Mouse (Mus musculus) midbrain, embryonic 11.5 days (tissue): ENCODE data around the gene Dda1. TPM values are rescaled to one million over a fixed set of nuclear protein-coding genes. Genes with fewer than 3 reads are reported as not detected.
"Not testable (repeated sequence)": the region's sequence is repeated elsewhere in the genome, so short reads cannot be mapped to it uniquely, and the experiment has no call there.

Experiments
- ATAC-seq: fragments of 200-750 bp; cut with Nextera tagmentation; 2 replicates; pipeline ENCODE4 v1.8.0; 2017; ENCODE audit warnings: moderate TSS enrichment, moderate library complexity; ENCODE audit not compliant: low FRiP score
- DNase-seq: peaks from one replicate; pipeline ENCODE4 v3.0.0; 2015; ENCODE audit warnings: low spot score; ENCODE audit errors: missing footprints
- H3K27ac ChIP-seq: fragments of 300-500 bp; sonication (generic); 2 replicates; pipeline ENCODE4 v1.5.1; 2014; ENCODE audit warnings: low read depth, low read length
- H3K27me3 ChIP-seq: fragments of 300-500 bp; sonication (generic); 2 replicates; pipeline ENCODE4 v1.6.1; 2014; ENCODE audit warnings: mild to moderate bottlenecking, low read length, moderate library complexity, mixed read lengths; ENCODE audit not compliant: control insufficient read depth, insufficient read depth
- H3K36me3 ChIP-seq: fragments of 300-500 bp; sonication (generic); 2 replicates; pipeline ENCODE4 v1.6.1; 2014; ENCODE audit warnings: mild to moderate bottlenecking, low read length, moderate library complexity, mixed read lengths; ENCODE audit not compliant: control insufficient read depth, insufficient read depth
- H3K4me1 ChIP-seq: fragments of 300-500 bp; sonication (generic); 2 replicates; pipeline ENCODE4 v1.6.1; 2014; ENCODE audit warnings: low read length; ENCODE audit not compliant: control insufficient read depth, insufficient read depth
- H3K4me2 ChIP-seq: fragments of 300-500 bp; sonication (generic); 2 replicates; pipeline ENCODE4 v1.6.1; 2014; ENCODE audit warnings: mild to moderate bottlenecking, moderate library complexity
- H3K4me3 ChIP-seq: fragments of 300-500 bp; sonication (generic); 2 replicates; pipeline ENCODE4 v1.5.1; 2014; ENCODE audit warnings: low read depth, low read length
- H3K9ac ChIP-seq: fragments of 300-500 bp; sonication (generic); 2 replicates; pipeline ENCODE4 v1.6.1; 2014; ENCODE audit warnings: low read length
- H3K9me3 ChIP-seq: fragments of 300-500 bp; sonication (generic); 2 replicates; pipeline ENCODE4 v1.6.1; 2016; ENCODE audit warnings: low read length; ENCODE audit not compliant: control insufficient read depth
- WGBS: fragments of 180-500 bp; shearing (Covaris S2); extraction: QIAGEN DNeasy Blood & Tissue Kit; methylation state at CpG from one replicate; pipeline ENCODE4 v1.1.7; 2014; 5-methylcytosine and 5-hydroxymethylcytosine counted together
- polyA plus RNA-seq: library from polyadenylated mRNA; unstranded; fragments of >200 nt; fragmentation: Nextera tagmentation; extraction: Ambion mirVana; gene quantifications from 2 replicates; pipeline ENCODE4 v1.2.1, GENCODE M21; 2014

Dda1 gene
- 128 and 129 TPM in 2 replicates for polyA plus RNA-seq

- H3K4me2 ChIP-seq, result peak within 1 kb of the TSS; percentile 90
- H3K4me1 ChIP-seq, result peaks cover 23% of the 10 kb centered on the region
- no peaks in the 10 kb centered on the region for H3K27me3 ChIP-seq
- DNase-seq, result peak; percentile 99
- H3K4me3 ChIP-seq, result peak within 1 kb of the TSS; percentile 80
- WGBS, result under 1% methylated on average over 51 of the region's 52 CpGs
- H3K9ac ChIP-seq, result peak within 1 kb of the TSS; percentile 69
- ATAC-seq, result peak; percentile 87
- H3K36me3 ChIP-seq, result peaks cover 8% of the 10 kb centered on the region; the same call in 1 of the 2 replicates
- H3K27ac ChIP-seq, result peak within 1 kb of the TSS; percentile 37; the same call in 1 of the 2 replicates
- H3K9me3 ChIP-seq, result no peaks in the 10 kb centered on the region
Measured at GRCm38 (mm10) chr8:71468916-71469315, at the start of gene Dda1. Gene Dda1, plus strand, starts transcription at chr8:71469199.

DNA sequence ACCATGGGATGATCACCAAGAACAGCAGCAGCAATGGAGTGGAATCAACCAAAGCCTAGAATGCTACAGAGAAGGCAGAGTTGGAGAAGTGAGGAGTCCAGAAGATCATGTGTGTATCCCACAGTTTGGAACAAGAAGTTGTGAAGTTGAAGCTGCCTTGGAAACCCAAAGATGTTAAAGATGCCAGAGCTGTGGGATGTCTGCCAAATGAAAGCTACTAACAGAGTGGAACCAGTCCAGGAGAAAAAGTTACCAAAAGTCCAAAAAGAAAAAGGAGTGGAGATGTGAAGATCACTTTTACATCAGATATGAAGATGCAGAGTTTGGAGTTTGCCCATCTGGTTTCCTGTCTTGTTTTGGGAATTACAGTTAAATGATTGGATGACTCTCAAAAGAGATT, 46.9 kb upstream of the Dda1 start:
- no peak for ATAC-seq

GRCm38 (mm10) chr8:71432935-71433334, 36.1 kb upstream of the Dda1 start:
- 82% methylated on average over 1 of the region's 1 CpGs for WGBS
- not testable (repeated sequence) for H3K27ac ChIP-seq, H3K4me3 ChIP-seq, H3K9me3 ChIP-seq, ATAC-seq, H3K4me2 ChIP-seq, H3K4me1 ChIP-seq, DNase-seq, H3K9ac ChIP-seq, H3K27me3 ChIP-seq, H3K36me3 ChIP-seq

More for the DNA sequence above, 46.9 kb upstream of the Dda1 start:
- Histone ChIP-seq H3K4me1 (no peaks in the 10 kb centered on the region), H3K9me3 (no peaks in the 10 kb centered on the region), H3K4me3 (no peak overlapping the region), H3K9ac (no peak overlapping the region), H3K27me3 (no peaks in the 10 kb centered on the region), H3K36me3 (no peaks in the 10 kb centered on the region), H3K4me2 (no peak overlapping the region), H3K27ac (no peak overlapping the region)
- DNase-seq, result no peak

GRCm38 (mm10) chr8:71437041-71437440, 32.0 kb upstream of the Dda1 start:
- no peak overlapping the region for H3K4me2 ChIP-seq
- DNase-seq, result no peak
- no peak overlapping the region for H3K4me3 ChIP-seq
- no peaks in the 10 kb centered on the region for H3K4me1 ChIP-seq
- no peaks in the 10 kb centered on the region for H3K36me3 ChIP-seq
- no peak for ATAC-seq
- H3K27me3 ChIP-seq, result 0 out of 2 replicates have a peak, but pooled peaks cover 2% of the 10 kb centered on the region
- 51% methylated on average over 3 of the region's 3 CpGs for WGBS
- H3K9ac ChIP-seq, result no peak overlapping the region
- no peak overlapping the region for H3K27ac ChIP-seq
- H3K9me3 ChIP-seq, result no peaks in the 10 kb centered on the region

DNA sequence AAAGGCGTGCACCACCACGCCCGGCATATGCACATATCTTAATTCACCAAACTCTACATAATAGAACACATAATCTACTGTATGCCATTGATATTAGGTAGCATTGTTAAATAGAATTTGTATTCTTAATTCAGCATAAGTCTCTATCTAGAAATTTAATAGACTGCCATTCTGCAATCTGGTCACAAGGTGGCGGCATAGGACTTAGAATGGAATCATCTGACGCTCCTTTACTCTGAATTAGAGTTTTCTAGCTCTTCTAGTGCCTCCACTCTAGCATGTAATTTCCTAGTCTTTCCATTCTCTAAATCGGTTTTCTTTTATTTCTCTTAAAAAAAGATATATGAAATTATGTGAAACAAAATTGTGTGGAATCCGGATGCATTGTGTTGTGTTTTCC, 27.6 kb upstream of the Dda1 start:
- Histone ChIP-seq H3K9me3 (no peaks in the 10 kb centered on the region), H3K4me1 (no peaks in the 10 kb centered on the region), H3K4me3 (no peak overlapping the region), H3K36me3 (no peaks in the 10 kb centered on the region), H3K27ac (no peak overlapping the region), H3K4me2 (no peak overlapping the region), H3K27me3 (peaks cover 2% of the 10 kb centered on the region; the same call in 1 of the 2 replicates), H3K9ac (no peak overlapping the region)
- DNase-seq (peak; percentile 93), ATAC-seq (no peak)
- WGBS, result under 1% methylated on average over 7 of the region's 7 CpGs

DNA sequence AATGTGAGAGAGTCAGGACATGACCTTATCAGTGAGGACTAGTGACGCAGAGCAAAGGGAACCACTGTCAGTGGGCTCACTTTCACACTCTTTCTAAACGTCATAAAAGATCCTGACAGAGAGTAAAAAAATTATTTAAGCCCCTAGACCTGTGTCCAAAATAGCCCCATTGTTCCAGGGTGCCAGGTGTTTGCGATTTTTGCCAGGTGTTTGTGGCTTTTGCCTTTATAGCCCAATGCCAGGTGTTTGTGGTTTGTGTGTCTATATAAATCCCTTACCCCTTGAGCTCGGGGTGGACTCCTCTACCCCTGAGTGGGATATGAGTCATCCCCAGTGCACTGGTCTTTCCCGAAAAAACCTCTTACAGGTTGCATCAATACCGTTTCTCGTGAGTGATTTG, 23.9 kb upstream of the Dda1 start:
- Histone ChIP-seq H3K27me3 (peaks cover 2% of the 10 kb centered on the region; the same call in 1 of the 2 replicates), H3K36me3 (no peaks in the 10 kb centered on the region), H3K27ac (no peak overlapping the region), H3K4me2 (no peak overlapping the region), H3K9me3 (no peaks in the 10 kb centered on the region), H3K9ac (no peak overlapping the region), H3K4me3 (no peak overlapping the region), H3K4me1 (no peaks in the 10 kb centered on the region)
- DNase-seq (no peak), ATAC-seq (no peak)
- 86% methylated on average over 7 of the region's 7 CpGs for WGBS

DNA sequence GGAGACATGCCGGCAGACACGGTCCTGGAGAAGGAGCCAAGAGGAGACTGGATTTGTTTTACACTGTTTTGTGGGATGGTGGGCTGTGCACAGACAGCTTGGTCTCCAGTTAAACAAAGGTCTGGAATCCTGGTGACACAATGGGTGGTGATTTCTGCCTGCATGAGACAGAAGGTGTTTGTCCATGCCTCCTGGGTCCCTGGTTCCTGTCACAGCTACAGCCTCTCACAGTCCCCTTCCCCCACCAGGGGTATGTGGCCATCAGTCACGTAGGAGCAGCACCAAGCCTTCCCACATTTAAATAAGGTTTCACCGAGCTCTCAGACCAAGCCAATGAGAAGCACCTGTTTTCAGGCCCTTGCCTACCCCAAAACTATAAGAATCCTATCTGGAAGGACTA, 17.7 kb upstream of the Dda1 start:
- Histone ChIP-seq H3K9me3 (no peaks in the 10 kb centered on the region), H3K9ac (no peak overlapping the region)
- no peak for ATAC-seq

GRCm38 (mm10) chr8:71451777-71452176, 17.2 kb upstream of the Dda1 start:
- no peaks in the 10 kb centered on the region for H3K9me3 ChIP-seq
- DNase-seq, result no peak
- no peak overlapping the region for H3K4me2 ChIP-seq
- 54% methylated on average over 11 of the region's 11 CpGs for WGBS
- H3K4me3 ChIP-seq, result no peak overlapping the region
- ATAC-seq, result no peak
- H3K36me3 ChIP-seq, result no peaks in the 10 kb centered on the region
- no peaks in the 10 kb centered on the region for H3K27me3 ChIP-seq
- H3K27ac ChIP-seq, result no peak overlapping the region
- H3K9ac ChIP-seq, result no peak overlapping the region
- H3K4me1 ChIP-seq, result no peaks in the 10 kb centered on the region

More for the DNA sequence above, 17.7 kb upstream of the Dda1 start:
- Histone ChIP-seq H3K4me3 (no peak overlapping the region), H3K36me3 (no peaks in the 10 kb centered on the region), H3K27me3 (no peaks in the 10 kb centered on the region), H3K4me1 (no peaks in the 10 kb centered on the region), H3K27ac (no peak overlapping the region), H3K4me2 (no peak overlapping the region)
- WGBS, result 70% methylated on average over 4 of the region's 4 CpGs
- no peak for DNase-seq

DNA sequence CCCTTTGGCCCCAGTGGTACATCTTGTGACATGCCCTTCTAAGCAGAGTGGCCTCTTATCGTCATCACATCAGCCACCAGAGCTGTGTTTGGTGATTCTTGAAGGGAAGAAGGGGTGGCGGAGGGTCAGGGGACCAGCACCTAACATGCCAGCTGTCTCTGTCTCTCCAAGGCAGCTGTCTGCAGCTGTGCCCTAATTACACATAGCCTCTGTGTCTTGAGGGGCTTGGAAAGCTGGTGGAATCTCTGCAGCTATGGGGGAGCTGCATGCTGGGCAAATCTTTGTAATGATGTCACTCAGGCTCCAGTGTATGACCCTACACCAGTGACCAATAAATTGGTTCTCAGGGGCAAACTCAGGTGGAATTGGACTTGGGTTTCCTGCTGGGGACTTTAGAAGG, 16.3 kb upstream of the Dda1 start:
- H3K9ac ChIP-seq, result no peak overlapping the region
- H3K9me3 ChIP-seq, result no peaks in the 10 kb centered on the region
- no peak overlapping the region for H3K27ac ChIP-seq
- H3K27me3 ChIP-seq, result no peaks in the 10 kb centered on the region
- DNase-seq, result no peak
- H3K4me2 ChIP-seq, result no peak overlapping the region
- H3K4me3 ChIP-seq, result no peak overlapping the region
- H3K36me3 ChIP-seq, result no peaks in the 10 kb centered on the region
- ATAC-seq, result no peak
- 93% methylated on average over 2 of the region's 2 CpGs for WGBS
- no peaks in the 10 kb centered on the region for H3K4me1 ChIP-seq
